Mouse (Mus musculus) embryonic facial prominence, embryonic 13.5 days (tissue): ENCODE data around the gene 5730522E02Rik. TPM values are rescaled to one million over a fixed set of nuclear protein-coding genes. Genes with fewer than 3 reads are reported as not detected.

Source experiments
- ATAC-seq: fragments of 200-750 bp; cut with Nextera tagmentation; 2 replicates; pipeline ENCODE4 v1.8.0; 2017; ENCODE audit warnings: low read depth; ENCODE audit not compliant: insufficient number of reproducible peaks, insufficient read depth, low FRiP score, low TSS enrichment
- H3K27ac ChIP-seq: fragments of 300-500 bp; sonication (generic); 2 replicates; pipeline ENCODE4 v1.5.1; 2015; ENCODE audit warnings: moderate library complexity, mild to moderate bottlenecking, inconsistent platforms
- H3K27me3 ChIP-seq: fragments of 300-500 bp; sonication (generic); 2 replicates; pipeline ENCODE4 v1.6.1; 2015; ENCODE audit warnings: mild to moderate bottlenecking, inconsistent platforms
- H3K36me3 ChIP-seq: fragments of 300-500 bp; sonication (generic); 2 replicates; pipeline ENCODE4 v1.6.1; 2015; ENCODE audit warnings: mild to moderate bottlenecking, inconsistent platforms
- H3K4me1 ChIP-seq: fragments of 300-500 bp; sonication (generic); 2 replicates; pipeline ENCODE4 v1.6.1; 2015; ENCODE audit warnings: inconsistent platforms
- H3K4me2 ChIP-seq: fragments of 300-500 bp; sonication (generic); 2 replicates; pipeline ENCODE4 v1.6.1; 2015; ENCODE audit warnings: moderate library complexity, mild to moderate bottlenecking, inconsistent platforms
- H3K4me3 ChIP-seq: fragments of 300-500 bp; sonication (generic); 2 replicates; pipeline ENCODE4 v1.5.1; 2015; ENCODE audit warnings: mild to moderate bottlenecking, inconsistent platforms
- H3K9ac ChIP-seq: fragments of 300-500 bp; sonication (generic); 2 replicates; pipeline ENCODE4 v1.6.1; 2015; ENCODE audit warnings: mild to moderate bottlenecking, inconsistent platforms
- H3K9me3 ChIP-seq: fragments of 300-500 bp; sonication (generic); 2 replicates; pipeline ENCODE4 v1.6.1; 2016; ENCODE audit warnings: inconsistent platforms
- WGBS: fragments of 180-500 bp; shearing (Covaris S2); methylation state at CpG from one replicate; pipeline ENCODE4 v1.1.7; 2015; ENCODE audit warnings: mixed read lengths; 5-methylcytosine and 5-hydroxymethylcytosine counted together
- polyA plus RNA-seq: library from polyadenylated mRNA; unstranded; fragments of >200 nt; fragmentation: Nextera tagmentation; extraction: Ambion mirVana; gene quantifications from 2 replicates; pipeline ENCODE4 v1.2.1, GENCODE M21; 2015

Gene 5730522E02Rik
- polyA plus RNA-seq, 1 experiment from 2014 or later: 7.8 TPM

- Histone ChIP-seq H3K4me3 (no peak overlapping the region), H3K36me3 (no peaks in the 10 kb centered on the region), H3K27ac (no peak overlapping the region), H3K4me2 (no peak overlapping the region), H3K9me3 (no peaks in the 10 kb centered on the region), H3K27me3 (no peaks in the 10 kb centered on the region), H3K4me1 (no peaks in the 10 kb centered on the region), H3K9ac (no peak overlapping the region)
- no peak for ATAC-seq
- 53% methylated on average over 8 of the region's 8 CpGs for WGBS
Observed at GRCm38 (mm10) chr11:26120781-26121557, 89.6 kb downstream of the 5730522E02Rik start.

- Histone ChIP-seq H3K27ac (no peak overlapping the region), H3K4me2 (no peak overlapping the region), H3K27me3 (no peaks in the 10 kb centered on the region), H3K36me3 (no peaks in the 10 kb centered on the region), H3K4me3 (no peak overlapping the region), H3K9me3 (no peaks in the 10 kb centered on the region), H3K4me1 (no peaks in the 10 kb centered on the region), H3K9ac (no peak overlapping the region)
- WGBS: 59% methylated on average over 4 of the region's 4 CpGs
- ATAC-seq: no peak
Observed at GRCm38 (mm10) chr11:26117651-26118050, 92.9 kb downstream of the 5730522E02Rik start.

GRCm38 (mm10) chr11:26112206-26112605 is 98.4 kb downstream of the 5730522E02Rik start:
- Histone ChIP-seq H3K4me3 (no peak overlapping the region), H3K27ac (no peak overlapping the region), H3K4me2 (no peak overlapping the region), H3K4me1 (no peaks in the 10 kb centered on the region), H3K9me3 (no peaks in the 10 kb centered on the region), H3K9ac (no peak overlapping the region), H3K36me3 (no peaks in the 10 kb centered on the region), H3K27me3 (no peaks in the 10 kb centered on the region)
- 81% methylated on average over 3 of the region's 3 CpGs for WGBS
- ATAC-seq: no peak

GRCm38 (mm10) chr11:26108647-26109046 is 101.9 kb downstream of the 5730522E02Rik start:
- H3K4me3 ChIP-seq: no peak overlapping the region
- no peak for ATAC-seq
- no peak overlapping the region for H3K9ac ChIP-seq
- H3K4me2 ChIP-seq: no peak overlapping the region
- 57% methylated on average over 1 of the region's 1 CpGs for WGBS
- no peaks in the 10 kb centered on the region for H3K36me3 ChIP-seq
- H3K9me3 ChIP-seq: no peaks in the 10 kb centered on the region
- 0 out of 2 replicates have a peak, but pooled peaks cover 3% of the 10 kb centered on the region for H3K4me1 ChIP-seq
- no peak overlapping the region for H3K27ac ChIP-seq
- no peaks in the 10 kb centered on the region for H3K27me3 ChIP-seq

GRCm38 (mm10) chr11:26104680-26105079 is 105.9 kb downstream of the 5730522E02Rik start:
- Histone ChIP-seq H3K27me3 (no peaks in the 10 kb centered on the region), H3K27ac (no peak overlapping the region), H3K4me2 (no peak overlapping the region), H3K4me1 (0 out of 2 replicates have a peak, but pooled peaks cover 3% of the 10 kb centered on the region), H3K9ac (no peak overlapping the region), H3K36me3 (no peaks in the 10 kb centered on the region), H3K4me3 (no peak overlapping the region), H3K9me3 (no peaks in the 10 kb centered on the region)
- no peak for ATAC-seq
- 54% methylated on average over 2 of the region's 2 CpGs for whole genome bisulfite sequencing

GRCm38 (mm10) chr11:26103698-26104097 is 106.9 kb downstream of the 5730522E02Rik start:
- Histone ChIP-seq H3K27me3 (no peaks in the 10 kb centered on the region), H3K4me3 (no peak overlapping the region), H3K9me3 (no peaks in the 10 kb centered on the region), H3K36me3 (no peaks in the 10 kb centered on the region), H3K4me1 (0 out of 2 replicates have a peak, but pooled peaks cover 3% of the 10 kb centered on the region), H3K27ac (no peak overlapping the region), H3K9ac (no peak overlapping the region), H3K4me2 (peak overlapping the region; percentile 31; the same call in 1 of the 2 replicates)
- 7% methylated on average over 8 of the region's 8 CpGs for WGBS
- no peak for ATAC-seq

- Histone ChIP-seq H3K4me2 (no peak overlapping the region), H3K4me3 (no peak overlapping the region), H3K4me1 (0 out of 2 replicates have a peak, but pooled peaks cover 3% of the 10 kb centered on the region), H3K27me3 (no peaks in the 10 kb centered on the region), H3K36me3 (no peaks in the 10 kb centered on the region), H3K9me3 (no peaks in the 10 kb centered on the region), H3K9ac (no peak overlapping the region), H3K27ac (no peak overlapping the region)
- ATAC-seq: no peak
- WGBS: 41% methylated on average over 4 of the region's 4 CpGs
Observed at GRCm38 (mm10) chr11:26102878-26103277, 107.7 kb downstream of the 5730522E02Rik start.

- WGBS: 88% methylated on average over 5 of the region's 5 CpGs
- H3K36me3 ChIP-seq: no peaks in the 10 kb centered on the region
Observed at GRCm38 (mm10) chr11:26100077-26100476, 110.5 kb downstream of the 5730522E02Rik start.

GRCm38 (mm10) chr11:26098933-26099332 is 111.6 kb downstream of the 5730522E02Rik start:
- Histone ChIP-seq H3K9ac (no peak overlapping the region), H3K9me3 (no peaks in the 10 kb centered on the region), H3K4me2 (no peak overlapping the region), H3K4me3 (no peak overlapping the region), H3K4me1 (no peaks in the 10 kb centered on the region), H3K36me3 (no peaks in the 10 kb centered on the region), H3K27ac (no peak overlapping the region), H3K27me3 (no peaks in the 10 kb centered on the region)
- 79% methylated on average over 2 of the region's 2 CpGs for WGBS
- ATAC-seq: no peak

More at GRCm38 (mm10) chr11:26100077-26100476, 110.5 kb downstream of the 5730522E02Rik start:
- Histone ChIP-seq H3K4me3 (no peak overlapping the region), H3K27ac (no peak overlapping the region), H3K9ac (no peak overlapping the region), H3K9me3 (no peaks in the 10 kb centered on the region), H3K27me3 (no peaks in the 10 kb centered on the region), H3K4me1 (no peaks in the 10 kb centered on the region), H3K4me2 (no peak overlapping the region)
- no peak for ATAC-seq

- Histone ChIP-seq H3K4me2 (no peak overlapping the region), H3K4me1 (no peaks in the 10 kb centered on the region), H3K4me3 (no peak overlapping the region), H3K27ac (no peak overlapping the region), H3K36me3 (no peaks in the 10 kb centered on the region), H3K27me3 (no peaks in the 10 kb centered on the region), H3K9me3 (no peaks in the 10 kb centered on the region), H3K9ac (no peak overlapping the region)
- 70% methylated on average over 1 of the region's 1 CpGs for WGBS
- no peak for ATAC-seq
Observed at GRCm38 (mm10) chr11:26096095-26096494, 114.5 kb downstream of the 5730522E02Rik start.

GRCm38 (mm10) chr11:26088993-26089392 is 121.6 kb downstream of the 5730522E02Rik start:
- H3K36me3 ChIP-seq: no peaks in the 10 kb centered on the region
- H3K4me2 ChIP-seq: no peak overlapping the region
- H3K27me3 ChIP-seq: no peaks in the 10 kb centered on the region
- no peak overlapping the region for H3K27ac ChIP-seq
- H3K4me3 ChIP-seq: no peak overlapping the region
- H3K9me3 ChIP-seq: no peaks in the 10 kb centered on the region
- 0 out of 2 replicates have a peak, but pooled peaks cover 4% of the 10 kb centered on the region for H3K4me1 ChIP-seq
- H3K9ac ChIP-seq: no peak overlapping the region
- no peak for ATAC-seq
- 63% methylated on average over 5 of the region's 5 CpGs for WGBS

GRCm38 (mm10) chr11:26086679-26087078 is 123.9 kb downstream of the 5730522E02Rik start:
- Histone ChIP-seq H3K4me3 (no peak overlapping the region), H3K36me3 (no peaks in the 10 kb centered on the region), H3K27me3 (no peaks in the 10 kb centered on the region), H3K4me2 (no peak overlapping the region), H3K9me3 (no peaks in the 10 kb centered on the region), H3K9ac (no peak overlapping the region), H3K27ac (no peak overlapping the region), H3K4me1 (0 out of 2 replicates have a peak, but pooled peaks cover 4% of the 10 kb centered on the region)
- WGBS: 77% methylated on average over 7 of the region's 7 CpGs
- ATAC-seq: no peak
